Mouse (Mus musculus) megakaryocyte progenitor cell, adult 5-6 weeks (primary cell): ENCODE results near the gene Insr. TPM values are rescaled to one million over a fixed set of nuclear protein-coding genes. Genes with fewer than 3 reads are reported as not detected.
A peak's percentile ranks its signal among the peaks of the same experiment; 100 is the strongest.

Experiments used
- ATAC-seq: replicated peaks from 2 replicates; pipeline ENCODE4 v1.8.0; 2016; ENCODE audit warnings: mild to moderate bottlenecking, moderate TSS enrichment, inconsistent platforms; ENCODE audit not compliant: poor library complexity
- total RNA-seq, 2 experiments: library from RNA; stranded (forward) in 1 of 2; stranded (reverse) in 1 of 2; fragments of 157-497, 149-512 nt in 1 of 2; fragments of 200-1000 nt in 1 of 2; gene quantifications; 2 replicates each; pipeline versions ENCODE4 v1.2.3 to v1.2.4; 2015 to 2017

The Insr gene
- total RNA-seq, 2 experiments from 2014 or later, result 9.7 to 21.0 TPM

DNA sequence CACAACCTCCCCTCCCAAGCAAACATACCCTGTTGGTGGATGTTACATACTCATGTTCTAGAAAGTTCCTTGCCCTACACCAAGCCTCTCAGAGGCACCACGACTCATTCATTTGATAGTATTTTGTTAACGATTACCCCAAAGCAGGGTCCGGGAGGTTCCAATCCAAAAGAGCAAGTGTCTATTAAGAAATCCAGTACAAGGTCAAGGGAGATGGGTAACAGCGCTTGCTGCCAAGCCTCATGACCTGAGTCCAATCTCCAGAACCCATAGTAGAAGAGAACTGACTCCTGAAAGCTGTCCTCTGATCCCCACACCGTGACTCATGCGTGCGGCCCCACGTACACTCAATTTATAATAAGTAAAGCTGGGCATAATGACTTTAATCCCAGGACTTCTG, 3.4 kb downstream of the Insr start:
- no peak for ATAC-seq

DNA sequence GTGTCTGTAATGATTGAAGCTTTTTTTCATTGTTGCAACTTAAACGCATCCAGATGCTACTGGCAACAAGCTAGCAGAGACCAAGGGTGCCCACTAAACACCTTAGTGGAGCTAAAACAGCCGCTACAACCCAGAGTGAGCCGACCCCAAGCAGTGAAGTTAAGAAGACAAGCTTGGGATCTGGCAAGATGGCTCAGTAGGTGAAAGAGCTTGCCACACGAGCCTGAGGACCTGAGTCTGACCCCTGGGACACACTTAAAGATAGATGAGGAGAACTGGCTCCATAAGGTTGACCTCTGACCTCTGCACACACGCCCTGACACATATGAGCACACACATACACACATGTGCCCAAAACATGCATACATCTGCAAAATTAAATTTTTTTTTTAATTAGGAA, 4.2 kb downstream of the Insr start:
- no peak for ATAC-seq

DNA sequence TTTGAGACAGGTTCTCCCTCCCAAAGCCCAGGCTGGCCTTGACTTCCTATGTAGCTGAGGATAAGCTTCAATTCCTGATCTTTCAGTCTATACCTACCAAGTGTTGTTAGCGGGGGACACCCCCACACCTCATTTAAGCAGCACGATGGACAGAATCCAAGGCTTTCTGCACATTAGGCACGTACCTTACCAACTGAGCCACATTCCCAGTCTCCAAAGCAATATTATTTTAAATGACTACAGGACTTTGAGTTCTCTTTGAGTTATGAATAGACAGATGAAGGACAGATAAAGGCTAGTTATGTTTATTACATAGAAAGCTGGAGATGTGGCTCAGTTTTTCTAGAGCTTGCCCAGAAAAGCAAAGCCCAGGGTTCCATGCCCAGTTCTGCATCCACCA, 5.6 kb downstream of the Insr start:
- ATAC-seq, result no peak

DNA sequence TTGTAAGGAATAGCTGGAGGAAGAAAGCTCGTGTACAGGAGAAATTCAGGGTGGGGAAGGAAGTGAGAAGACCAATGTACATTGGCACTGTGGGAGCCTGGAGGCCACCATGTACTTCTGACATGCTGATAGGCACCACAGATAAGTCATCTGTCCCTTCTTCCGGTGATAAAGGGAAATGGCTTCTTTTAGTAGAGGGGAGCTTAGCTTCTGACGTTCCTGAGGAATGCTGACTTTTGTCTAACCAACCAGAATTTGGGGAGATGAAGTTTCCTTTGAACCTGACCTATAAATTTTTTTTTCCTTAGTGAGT, 12.0 kb downstream of the Insr start:
- peak; percentile 57 for ATAC-seq

DNA sequence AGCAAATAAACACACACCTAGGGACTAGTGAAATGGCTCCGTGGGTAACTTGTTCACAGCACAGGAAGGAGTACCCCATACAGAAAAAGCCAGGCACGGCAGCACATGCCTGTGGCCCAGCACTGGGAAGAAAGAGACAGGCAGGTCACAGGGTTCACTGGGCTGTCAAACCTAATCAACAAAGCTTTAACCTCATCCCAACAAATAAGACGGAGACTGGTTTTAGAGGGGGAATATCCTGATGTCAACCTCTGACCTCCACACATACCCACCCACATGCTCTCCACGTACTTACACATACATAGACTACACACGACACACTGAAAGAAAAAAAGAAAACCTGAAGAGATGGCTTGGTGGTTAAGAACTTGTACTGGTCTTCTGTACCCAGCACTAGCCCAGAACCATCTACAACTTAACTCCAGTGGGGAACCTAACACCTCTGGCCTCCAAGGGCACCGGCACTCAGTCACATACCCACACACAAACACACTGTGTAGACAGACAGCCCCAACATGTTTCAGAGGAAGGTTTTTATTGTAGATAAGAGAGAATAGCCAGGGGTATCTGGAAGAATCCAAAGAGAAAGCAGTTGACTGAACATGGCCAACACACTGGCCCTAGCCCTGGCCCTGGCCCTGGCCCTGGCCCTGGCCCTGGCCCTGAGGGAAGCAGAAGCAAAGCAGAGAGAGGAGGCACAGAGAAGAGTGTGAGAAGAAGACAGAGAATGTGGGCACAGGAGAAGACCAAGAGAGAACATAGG, 12.6 kb downstream of the Insr start:
- peak; percentile 16 for ATAC-seq

DNA sequence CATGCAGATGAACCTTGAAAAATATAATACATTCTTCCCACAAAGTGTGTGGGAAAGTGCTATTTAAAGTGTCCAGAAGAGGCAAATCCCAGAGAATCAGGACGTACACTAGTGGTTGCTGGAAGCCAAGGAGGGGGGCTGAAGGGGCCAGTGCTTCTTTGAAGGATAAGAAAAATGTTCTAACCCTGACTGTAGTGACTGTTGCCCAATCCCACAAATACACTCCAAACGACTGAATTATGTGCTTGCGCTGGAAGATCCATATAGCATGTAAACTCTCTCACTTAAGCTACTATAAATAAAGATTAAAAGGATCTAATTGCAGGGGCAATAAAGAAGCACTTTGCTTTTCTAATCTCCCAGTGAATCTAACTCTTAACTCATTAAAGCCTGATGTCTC, 14.2 kb downstream of the Insr start:
- no peak for ATAC-seq

DNA sequence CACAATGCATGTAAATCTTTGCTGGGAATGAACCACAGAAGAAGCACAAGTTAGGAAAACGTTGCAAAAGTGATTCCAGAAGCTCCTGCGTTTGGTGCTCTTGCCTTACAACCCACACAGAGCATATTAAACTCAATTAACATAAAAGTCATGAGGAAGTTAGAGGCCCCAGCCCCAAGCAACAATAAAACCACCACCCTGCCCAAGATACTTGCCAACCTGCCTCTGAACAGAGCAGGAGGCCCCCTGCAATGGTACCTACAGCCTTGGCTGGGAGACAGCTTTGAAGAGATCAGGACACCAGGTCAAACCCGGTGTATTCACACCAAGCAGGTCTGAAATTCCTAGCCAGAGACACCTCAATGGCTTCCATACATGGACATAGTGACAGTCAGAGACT, 16.6 kb downstream of the Insr start:
- no peak for ATAC-seq

DNA sequence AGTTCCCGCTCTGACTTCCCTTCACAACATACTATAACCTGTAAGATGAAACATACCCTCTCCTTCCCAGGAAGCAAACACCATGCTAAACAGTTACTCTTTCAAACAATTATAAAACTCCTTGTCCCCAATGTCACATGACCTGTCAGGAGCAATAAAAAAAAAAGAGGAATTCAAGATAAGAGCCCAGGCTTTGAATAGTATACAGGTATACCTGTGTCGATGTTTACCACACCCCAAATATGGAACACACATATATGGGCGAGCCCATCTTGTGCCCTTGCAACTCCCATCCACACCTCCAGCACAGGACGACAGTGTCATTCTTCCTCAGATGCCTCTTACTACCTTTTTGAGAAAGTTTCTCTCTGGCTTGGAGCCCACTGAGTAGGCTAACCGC, 18.3 kb downstream of the Insr start:
- ATAC-seq, result no peak

DNA sequence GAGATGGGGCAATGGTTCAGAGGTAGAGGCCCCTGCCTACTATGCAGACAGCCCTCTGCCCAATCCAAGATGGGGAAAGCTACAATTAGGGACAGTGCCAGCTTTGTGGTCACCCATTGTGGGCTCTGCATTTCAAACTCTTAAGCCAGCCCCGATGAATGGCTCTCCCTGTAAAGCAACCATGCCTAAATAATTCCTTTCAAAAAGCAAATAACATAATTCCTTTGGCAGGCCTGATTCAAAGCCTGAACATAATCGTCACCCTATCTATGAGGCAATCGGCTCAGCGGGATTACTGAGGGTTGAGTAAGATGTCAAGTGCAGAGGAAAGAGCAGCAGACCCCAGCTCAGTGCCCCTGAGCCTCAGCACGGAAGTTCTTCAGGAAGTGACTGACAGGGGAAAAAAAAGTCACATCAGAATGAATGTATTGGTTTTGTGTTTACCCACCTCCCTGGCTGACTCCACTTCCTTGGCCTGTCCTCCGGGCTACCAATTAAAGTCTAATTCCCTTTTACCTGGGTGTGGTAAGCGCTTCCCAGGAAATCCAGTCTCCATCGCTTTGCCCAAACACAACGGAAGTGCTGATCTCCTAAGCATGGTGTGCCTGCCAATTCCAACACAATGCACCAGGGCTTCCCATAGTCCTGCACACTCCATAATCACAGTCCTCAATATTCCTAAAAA, 19.1 kb downstream of the Insr start:
- ATAC-seq, result peak; percentile 88

DNA sequence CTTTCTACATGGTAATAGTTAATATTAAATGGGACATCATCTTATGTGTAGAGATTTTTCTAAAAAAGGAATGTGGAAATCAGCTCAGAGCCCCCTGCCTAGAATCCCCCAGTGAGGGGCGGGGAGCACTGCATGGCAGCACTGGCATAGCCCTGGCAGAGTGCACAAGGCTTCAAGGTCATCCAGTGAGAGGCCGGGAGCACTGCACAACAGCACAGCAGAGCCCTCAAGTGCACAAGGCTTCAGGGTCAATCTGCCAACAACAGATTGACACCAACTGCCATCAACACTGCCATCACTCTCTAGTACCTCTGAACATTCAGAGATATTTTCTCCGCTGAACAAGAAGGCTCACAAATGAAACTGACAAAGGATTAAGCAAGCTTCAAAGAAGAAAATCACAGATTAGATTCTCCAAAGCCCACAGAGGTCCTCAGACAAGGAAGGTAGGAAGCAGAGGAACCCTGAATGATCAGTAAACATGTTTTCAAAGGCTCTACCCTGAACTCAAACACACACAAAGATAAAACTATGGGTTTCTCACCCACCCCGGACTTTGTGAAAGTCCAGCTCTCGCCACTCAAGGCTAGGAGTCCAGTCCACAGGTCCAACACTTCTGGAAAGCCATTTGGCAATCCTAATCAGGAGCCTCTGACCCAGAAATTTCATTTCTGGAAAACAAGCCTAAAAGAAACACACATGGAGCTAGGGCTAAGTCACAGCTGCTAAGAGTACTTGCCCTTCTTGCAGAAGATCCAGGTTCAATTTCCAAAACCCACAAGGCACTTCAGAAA, 23.1 kb downstream of the Insr start:
- ATAC-seq, result no peak

DNA sequence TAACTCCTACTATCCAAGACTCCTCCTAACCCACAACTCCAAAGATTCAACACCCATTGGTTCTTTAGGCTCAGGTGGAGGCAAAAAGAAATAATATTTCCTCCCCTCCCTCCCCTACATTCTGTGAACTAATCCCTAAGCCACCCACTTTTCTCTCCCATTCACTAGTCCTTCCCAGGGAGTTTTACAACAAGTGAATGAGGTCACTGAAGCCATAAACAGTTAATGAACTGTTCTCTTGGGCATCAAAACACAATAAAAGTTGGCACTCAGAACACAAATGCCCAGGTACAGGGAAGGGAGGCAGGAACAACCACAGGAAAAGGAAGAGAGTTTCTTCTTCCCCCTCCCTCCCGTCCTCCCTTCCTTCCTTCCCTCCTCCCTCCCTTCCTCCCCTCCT, 24.1 kb downstream of the Insr start:
- no peak for ATAC-seq

DNA sequence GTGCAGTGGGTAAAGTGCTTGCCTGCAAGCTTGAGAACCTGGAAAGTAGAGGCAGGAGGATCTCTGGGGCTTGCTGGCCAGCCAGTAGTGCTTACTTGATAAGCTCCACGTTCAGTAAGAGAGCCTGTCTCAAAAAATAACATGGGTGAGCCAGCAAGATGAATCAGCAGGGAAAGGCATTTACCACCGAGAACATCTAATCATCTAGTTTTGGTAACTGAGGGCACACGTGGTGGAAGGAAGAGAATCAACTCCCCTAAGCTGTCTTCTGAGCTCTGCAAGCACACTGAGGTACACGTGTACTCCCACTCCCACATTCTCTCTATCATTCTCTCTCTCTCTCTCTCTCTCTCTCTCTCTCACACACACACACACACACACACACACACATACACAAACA, 26.2 kb downstream of the Insr start:
- ATAC-seq, result no peak

DNA sequence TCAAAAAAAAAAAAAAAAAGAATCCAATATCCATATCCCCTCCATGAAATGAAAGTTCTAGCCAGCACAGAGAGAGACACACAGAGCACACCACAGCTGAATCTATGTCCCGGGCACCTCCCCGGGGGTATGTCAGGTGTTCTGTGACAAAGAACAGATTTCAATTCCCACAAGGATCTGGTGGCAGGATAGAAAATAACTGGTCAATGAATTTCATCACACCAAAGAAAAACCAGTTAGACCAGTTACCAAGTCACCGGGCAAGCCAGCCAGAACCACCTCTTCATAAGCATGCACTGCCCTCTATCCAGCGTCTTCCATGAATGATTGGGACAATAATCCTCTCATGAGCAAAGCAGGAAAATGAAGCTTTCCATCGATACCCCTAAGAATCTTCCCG, 26.8 kb downstream of the Insr start:
- ATAC-seq, result no peak

DNA sequence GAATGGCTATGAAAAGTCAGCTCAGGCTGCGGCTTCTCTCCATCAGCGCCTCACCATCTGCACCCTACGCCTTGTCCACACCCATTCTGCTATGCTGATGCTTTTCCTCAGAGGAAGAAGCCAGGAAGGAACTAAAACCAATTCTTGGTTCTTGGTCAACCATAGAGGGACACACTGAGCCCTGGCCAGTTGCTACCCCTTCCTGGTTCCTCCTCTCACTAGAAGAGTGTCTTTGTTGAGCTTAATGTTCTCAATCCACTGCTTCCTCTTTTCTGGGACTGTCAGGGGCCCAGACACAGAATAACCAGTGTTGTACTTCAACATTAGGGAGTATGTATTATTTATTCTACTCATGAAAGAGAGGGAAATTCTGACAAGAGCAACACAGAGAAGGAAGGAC, 28.3 kb downstream of the Insr start:
- peak; percentile 86 for ATAC-seq

DNA sequence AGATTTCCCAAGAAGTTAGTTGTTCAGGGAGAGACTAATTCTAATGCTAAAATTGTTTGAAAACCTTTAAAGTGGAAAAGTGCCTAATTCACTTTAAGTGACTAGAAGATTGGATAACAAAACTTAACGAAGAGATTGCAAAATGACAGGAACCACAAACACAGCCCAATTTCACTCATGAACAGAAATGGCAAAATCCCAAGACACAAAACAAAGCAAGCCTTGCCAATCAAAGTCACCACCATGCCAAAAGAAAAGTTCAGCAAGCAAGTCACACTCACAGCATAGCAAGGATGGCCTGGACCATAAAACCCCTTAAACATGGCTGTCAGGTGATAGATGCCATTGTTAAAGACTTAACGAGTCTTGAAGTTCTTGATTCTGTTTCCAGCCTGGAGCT, 29.5 kb downstream of the Insr start:
- ATAC-seq, result no peak

DNA sequence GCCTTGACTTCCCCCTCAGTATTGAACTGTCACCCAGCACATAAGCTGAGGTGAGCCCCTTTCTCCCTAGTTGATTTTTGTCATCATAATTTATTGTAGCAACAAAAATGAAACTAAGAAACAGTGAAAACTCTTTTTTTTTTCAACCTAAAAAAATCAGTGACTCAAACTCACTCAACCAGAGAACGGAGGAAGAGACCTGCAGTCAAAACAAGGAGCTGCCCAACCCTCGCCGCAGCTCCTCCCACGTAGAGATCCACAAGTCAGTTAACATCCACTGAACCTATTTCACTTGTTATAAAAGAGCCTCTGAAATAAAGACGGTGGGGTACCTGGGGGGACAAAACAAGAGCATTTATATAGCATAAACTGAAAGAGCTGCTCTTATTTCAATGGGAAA, 30.7 kb downstream of the Insr start:
- ATAC-seq, result no peak

DNA sequence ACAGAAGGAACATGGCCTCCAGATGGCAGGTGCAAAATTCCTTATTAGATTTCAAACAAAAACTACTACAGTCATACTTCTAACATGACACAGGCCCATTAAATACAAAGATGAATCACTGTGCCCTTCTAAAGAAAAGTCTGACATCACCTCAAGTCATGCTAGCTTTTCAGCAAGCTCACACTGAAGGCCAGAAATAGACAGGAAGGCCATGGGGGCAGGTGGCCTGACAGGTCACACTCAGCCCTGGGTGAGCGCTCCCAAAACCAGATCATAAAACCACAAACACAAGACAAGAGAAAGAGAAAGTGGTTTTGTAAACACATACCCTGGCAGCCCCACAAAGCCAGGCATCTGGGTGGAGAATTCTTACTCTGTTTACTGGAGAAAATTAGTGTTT, 32.3 kb downstream of the Insr start:
- ATAC-seq, result peak; percentile 39

DNA sequence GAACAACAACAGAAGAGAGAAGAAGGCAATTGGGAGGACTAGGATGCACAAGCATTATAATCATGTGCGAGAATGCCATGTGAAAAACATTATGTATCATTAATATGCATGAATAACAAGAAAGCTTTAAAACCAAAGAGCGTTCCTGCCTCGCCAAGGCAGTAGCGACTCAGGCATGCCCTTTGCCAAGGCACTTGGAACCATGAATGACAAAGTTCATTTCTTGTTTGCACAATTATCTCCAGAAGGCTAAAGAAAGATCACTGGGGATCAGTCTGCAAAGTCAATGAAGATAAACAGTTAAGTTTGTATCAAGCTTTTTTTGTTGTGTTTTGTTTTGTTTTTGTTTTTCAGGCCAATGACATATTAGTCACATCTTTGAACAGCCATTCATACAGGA, 36.2 kb downstream of the Insr start:
- ATAC-seq, result no peak

DNA sequence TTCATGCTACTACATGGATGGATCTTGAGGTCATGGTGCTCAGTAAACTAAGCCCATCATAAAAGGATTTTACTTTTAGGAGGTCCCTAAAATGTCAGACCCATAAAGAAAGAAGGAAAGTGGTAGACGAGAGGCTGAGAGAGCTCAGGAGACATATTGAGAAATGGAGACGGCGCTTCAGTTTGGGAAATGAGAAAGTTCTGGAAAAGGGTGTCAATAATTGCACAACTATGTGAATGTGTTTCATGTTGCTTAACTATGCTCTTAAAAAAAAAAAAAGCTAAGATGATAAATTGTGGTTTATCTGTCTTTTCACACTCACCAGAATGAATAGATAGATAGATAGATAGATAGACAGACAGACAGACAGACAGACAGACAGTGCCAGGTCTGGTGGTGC, 38.7 kb downstream of the Insr start:
- ATAC-seq, result peak; percentile 70

DNA sequence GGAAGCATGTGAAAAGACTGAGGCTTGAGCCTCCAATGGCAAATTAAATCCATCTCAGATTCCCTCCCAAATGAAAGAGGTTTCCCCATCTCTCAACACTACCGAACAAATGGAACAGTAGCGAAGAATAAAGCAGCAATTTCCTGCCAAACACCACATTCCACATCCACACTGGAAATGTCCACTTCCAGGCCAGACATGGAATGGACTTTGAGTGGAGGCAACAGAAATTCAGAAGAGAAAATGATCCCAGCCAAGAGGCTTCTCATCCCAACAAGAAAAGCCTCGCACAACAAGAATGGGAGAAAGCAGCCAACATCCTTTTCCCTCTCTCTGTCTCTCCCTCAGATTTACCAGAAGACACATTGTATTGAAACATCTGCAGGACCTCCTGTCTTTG, 39.8 kb downstream of the Insr start:
- ATAC-seq, result no peak

DNA sequence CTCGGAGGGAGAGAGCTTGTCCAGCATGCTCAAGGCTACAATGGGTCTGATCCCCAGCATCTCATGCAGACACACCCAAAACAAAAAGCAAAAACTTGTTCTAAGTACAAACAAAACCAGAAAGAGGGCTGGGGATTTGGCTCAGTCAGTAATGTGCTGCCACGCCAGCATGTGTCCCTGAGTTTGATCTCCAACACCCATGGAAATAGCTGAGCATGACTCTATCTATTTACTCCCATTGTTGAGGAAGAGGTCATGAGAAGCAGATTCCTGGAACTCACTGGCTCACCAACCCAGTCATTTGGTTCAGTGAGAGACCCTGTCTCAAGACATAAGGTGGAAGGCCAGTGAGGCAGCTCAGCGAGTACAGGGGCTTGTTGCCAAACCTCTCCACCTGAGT, 40.6 kb downstream of the Insr start:
- no peak for ATAC-seq

DNA sequence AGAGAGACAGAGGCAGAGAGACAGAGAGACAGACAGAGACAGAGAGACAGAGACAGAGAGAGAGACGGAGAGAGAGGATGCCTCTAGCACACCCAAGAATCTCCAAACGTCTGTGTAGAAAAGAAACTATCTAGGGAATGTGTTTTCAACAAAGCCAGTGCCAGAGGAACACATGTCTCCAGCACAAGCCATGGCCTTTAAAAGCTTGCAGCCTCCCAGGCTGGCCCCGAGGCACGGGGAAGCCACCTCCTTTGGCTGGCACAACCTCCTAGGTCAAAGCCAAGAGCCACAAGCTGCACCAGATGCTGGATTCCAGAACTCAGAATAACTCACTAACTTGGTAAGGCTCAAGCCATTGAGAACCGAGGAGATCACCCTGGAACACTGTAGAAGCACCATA, 42.1 kb downstream of the Insr start:
- no peak for ATAC-seq
